Mouse (Mus musculus): ENCODE results near the gene Prl7a1. TPM values are rescaled to one million over a fixed set of nuclear protein-coding genes. Genes with fewer than 3 reads are reported as not detected.

Prl7a1 gene
- not detected in 2 replicates for polyA plus RNA-seq (2015; fragmentation: Nextera tagmentation; extraction: Ambion mirVana)

DNA sequence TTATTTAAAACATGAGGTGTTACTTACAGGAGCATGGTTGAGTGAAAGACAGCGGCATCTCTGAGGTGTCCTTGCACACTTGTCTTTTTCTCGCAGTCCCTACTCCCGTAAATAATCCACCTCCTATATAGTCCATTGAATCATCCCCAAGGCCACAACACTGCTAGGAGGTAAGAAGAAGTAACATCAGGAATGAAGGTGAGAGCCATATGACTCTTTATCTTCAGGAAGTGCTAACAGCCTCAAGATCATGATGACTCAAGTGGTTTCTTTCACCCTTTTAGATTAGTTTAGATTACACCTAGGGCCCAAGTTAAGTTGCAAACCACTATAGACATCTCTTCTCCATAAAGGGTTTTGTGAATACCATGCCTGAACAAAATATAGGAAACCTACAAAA lies at the start of gene Prl7a1:
Gene Prl7a1, minus strand, starts transcription at position 101 of the 400 bp plus-strand sequence.
- Histone ChIP-seq H3K27ac (no peak within 1 kb of the TSS), H3K4me1 (no peaks in the 10 kb centered on the region), H3K4me2 (no peak within 1 kb of the TSS), H3K4me3 (no peak within 1 kb of the TSS), H3K36me3 (ENCODE audit: poor library complexity, severe bottlenecking) (no peaks in the 10 kb centered on the region), H3K27me3 (no peaks in the 10 kb centered on the region), H3K9me3 (replicated peaks) (no peaks in the 10 kb centered on the region), H3K9ac (no peak within 1 kb of the TSS)
- ATAC-seq: no peak
- 98% methylated on average over 3 of the region's 3 CpGs for WGBS

DNA sequence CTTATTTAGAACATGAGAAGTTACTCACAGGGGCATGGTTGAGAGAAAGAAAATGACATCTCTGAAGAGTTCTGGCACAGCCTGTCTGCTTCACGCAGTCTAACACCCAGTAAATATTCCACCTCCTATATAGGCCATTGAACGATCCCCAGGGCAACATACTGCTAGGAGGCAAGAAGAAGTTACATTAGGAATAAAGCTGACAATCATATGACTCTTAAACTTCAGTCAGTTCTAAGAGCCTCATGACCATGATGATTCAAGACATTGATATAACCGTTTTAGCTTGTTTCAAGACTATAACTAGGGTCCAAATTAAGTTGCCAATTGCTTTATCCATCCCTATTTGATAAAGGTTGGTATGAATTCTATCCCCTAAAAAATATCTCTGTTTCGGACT lies 25.6 kb upstream of the Prl7a1 start, which contains the start of gene Prl7a2:
Gene Prl7a2, minus strand, starts transcription at position 101 of the 400 bp plus-strand sequence.
- ATAC-seq: no peak
- Histone ChIP-seq H3K4me1 (no peaks in the 10 kb centered on the region), H3K4me3 (no peak within 1 kb of the TSS), H3K9ac (no peak within 1 kb of the TSS), H3K36me3 (ENCODE audit: poor library complexity, severe bottlenecking) (no peaks in the 10 kb centered on the region), H3K27me3 (no peaks in the 10 kb centered on the region), H3K9me3 (replicated peaks) (no peaks in the 10 kb centered on the region), H3K4me2 (no peak within 1 kb of the TSS), H3K27ac (no peak within 1 kb of the TSS)
- WGBS: 87% methylated on average over 4 of the region's 4 CpGs

DNA sequence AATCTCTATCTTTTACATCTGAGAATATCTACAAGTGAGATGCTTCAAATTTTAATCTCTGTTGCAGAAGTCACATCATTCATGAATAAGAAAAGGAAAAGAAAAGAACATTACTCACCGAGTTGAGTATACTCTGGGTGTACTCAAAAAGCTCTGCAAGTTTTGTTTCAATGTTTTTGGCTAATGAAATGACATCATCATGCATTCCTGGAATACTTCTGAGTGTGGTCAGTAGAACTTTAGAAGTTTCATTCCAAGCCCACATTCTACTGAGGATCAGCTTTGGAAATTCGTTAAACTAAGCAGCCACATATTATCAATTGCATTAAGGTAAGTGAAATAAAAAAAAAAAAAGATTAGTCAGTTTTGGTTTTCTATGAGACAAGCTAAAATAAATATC lies 18.5 kb upstream of the Prl7a1 start:
- Histone ChIP-seq H3K9me3 (replicated peaks) (no peaks in the 10 kb centered on the region), H3K4me2 (no peak overlapping the region), H3K27me3 (no peaks in the 10 kb centered on the region), H3K4me1 (no peaks in the 10 kb centered on the region), H3K27ac (no peak overlapping the region), H3K9ac (no peak overlapping the region), H3K4me3 (no peak overlapping the region), H3K36me3 (ENCODE audit: poor library complexity, severe bottlenecking) (no peaks in the 10 kb centered on the region)
- ATAC-seq: no peak
- WGBS: 87% methylated on average over 2 of the region's 2 CpGs

DNA sequence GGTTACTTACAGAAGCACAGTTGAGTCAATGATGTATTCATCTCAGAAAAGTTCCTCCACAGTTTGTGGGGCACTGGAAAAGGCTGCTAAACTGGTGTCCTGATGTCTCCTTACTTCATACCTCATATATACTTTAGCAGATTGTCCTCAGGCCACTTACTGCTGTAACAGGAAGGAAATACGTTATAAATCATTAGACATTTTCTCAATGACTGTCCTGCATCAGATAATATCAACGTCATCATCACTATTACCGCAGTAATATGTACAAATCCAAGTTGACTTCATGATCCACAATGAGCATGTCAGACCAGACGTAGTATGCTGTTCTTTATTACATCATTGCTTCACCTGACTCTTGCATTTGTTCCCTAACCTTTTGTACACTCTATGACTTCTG lies 31.8 kb downstream of the Prl7a1 start, which contains the start of gene Prl7b1:
Gene Prl7b1, minus strand, starts transcription at position 101 of the 400 bp plus-strand sequence.
- Histone ChIP-seq H3K4me1 (no peaks in the 10 kb centered on the region), H3K27me3 (no peaks in the 10 kb centered on the region), H3K4me2 (no peak within 1 kb of the TSS), H3K4me3 (no peak within 1 kb of the TSS), H3K9me3 (replicated peaks) (no peaks in the 10 kb centered on the region), H3K36me3 (ENCODE audit: poor library complexity, severe bottlenecking) (no peaks in the 10 kb centered on the region), H3K27ac (no peak within 1 kb of the TSS), H3K9ac (no peak within 1 kb of the TSS)
- WGBS: 78% methylated on average over 4 of the region's 4 CpGs
- ATAC-seq: no peak

Other genes with a start within 250 kb of the Prl7a1 start
- gene Prl8a6, start 203.8 kb downstream of the Prl7a1 start, polyA plus RNA-seq (2015; fragmentation: Nextera tagmentation; extraction: Ambion mirVana): not detected in 2 replicates
- not detected in 2 replicates for gene Prl8a8, start 129.3 kb downstream of the Prl7a1 start, polyA plus RNA-seq (2015; fragmentation: Nextera tagmentation; extraction: Ambion mirVana)
- not detected in 2 replicates for gene Prl8a9, start 77.9 kb downstream of the Prl7a1 start, polyA plus RNA-seq (2015; fragmentation: Nextera tagmentation; extraction: Ambion mirVana)
- gene Prl8a1, start 60.3 kb downstream of the Prl7a1 start, polyA plus RNA-seq (2015; fragmentation: Nextera tagmentation; extraction: Ambion mirVana): not detected in 2 replicates
- not detected in 2 replicates for gene Prl7b1, start 31.9 kb downstream of the Prl7a1 start, polyA plus RNA-seq (2015; fragmentation: Nextera tagmentation; extraction: Ambion mirVana)
- gene Prl7a2, start 25.5 kb upstream of the Prl7a1 start, polyA plus RNA-seq (2015; fragmentation: Nextera tagmentation; extraction: Ambion mirVana): not detected in 2 replicates
- gene Prl7d1, start 74.2 kb upstream of the Prl7a1 start, polyA plus RNA-seq (2015; fragmentation: Nextera tagmentation; extraction: Ambion mirVana): not detected in 2 replicates
- gene Prl7c1, start 138.3 kb upstream of the Prl7a1 start, polyA plus RNA-seq (2015; fragmentation: Nextera tagmentation; extraction: Ambion mirVana): not detected in 2 replicates
- gene Prl2a1, start 159.2 kb upstream of the Prl7a1 start, polyA plus RNA-seq (2015; fragmentation: Nextera tagmentation; extraction: Ambion mirVana): not detected in 2 replicates
- gene Prl2c1, start 206.8 kb upstream of the Prl7a1 start, polyA plus RNA-seq (2015; fragmentation: Nextera tagmentation; extraction: Ambion mirVana): not detected in 2 replicates